Mouse (Mus musculus) adrenal gland, postnatal 14 days (tissue): ENCODE results near the gene Bach2. TPM values are rescaled to one million over a fixed set of nuclear protein-coding genes. Genes with fewer than 3 reads are reported as not detected.

ENCODE experiments used
- DNase-seq: peaks from one replicate; pipeline ENCODE4 v3.0.0; 2021; ENCODE audit warnings: mixed read lengths
- total RNA-seq: library from RNA; stranded (reverse); gene quantifications from 2 replicates; pipeline ENCODE4 v1.2.3, GENCODE M21; 2021

Bach2 gene
- total RNA-seq, 1 experiment from 2014 or later: 7.3 TPM

DNA sequence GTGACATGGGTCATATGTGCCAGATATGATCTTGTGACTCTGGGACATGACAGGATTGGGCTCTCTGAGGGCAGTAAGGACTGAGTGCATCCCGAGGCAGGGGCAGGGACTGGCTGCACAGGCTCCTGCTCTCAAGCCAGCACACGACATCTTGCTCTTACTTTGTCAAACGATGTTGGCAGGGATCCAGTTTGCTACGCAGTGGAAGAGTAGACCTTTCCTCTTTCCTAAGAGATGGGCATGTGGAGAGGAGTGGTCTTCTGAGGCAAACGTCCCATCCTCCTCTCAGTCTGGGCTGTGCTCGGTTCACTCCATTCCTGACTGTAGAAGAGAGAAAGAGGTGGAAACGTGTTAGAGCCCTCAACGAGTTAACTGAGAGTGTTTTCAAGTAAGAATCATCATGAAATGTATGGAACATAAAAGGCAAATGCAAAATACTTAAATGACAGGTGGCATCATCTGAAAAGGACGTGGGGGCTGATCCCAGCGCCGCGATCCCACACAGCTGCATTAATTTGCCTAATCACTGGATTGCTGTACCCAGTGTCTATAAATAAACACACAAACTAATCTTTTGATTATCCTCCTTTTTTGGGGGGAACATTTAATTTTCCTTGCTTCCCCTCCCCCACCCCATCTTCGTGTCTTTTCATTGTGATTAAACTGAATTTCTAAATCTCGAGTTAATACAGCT, 150.7 kb downstream of the Bach2 start:
- DNase-seq: no peak

GRCm38 (mm10) chr4:32391260-32391659, 152.7 kb downstream of the Bach2 start:
- DNase-seq: peak; percentile 21

- no peak for DNase-seq
Observed at GRCm38 (mm10) chr4:32393226-32393625, 154.6 kb downstream of the Bach2 start.

DNA sequence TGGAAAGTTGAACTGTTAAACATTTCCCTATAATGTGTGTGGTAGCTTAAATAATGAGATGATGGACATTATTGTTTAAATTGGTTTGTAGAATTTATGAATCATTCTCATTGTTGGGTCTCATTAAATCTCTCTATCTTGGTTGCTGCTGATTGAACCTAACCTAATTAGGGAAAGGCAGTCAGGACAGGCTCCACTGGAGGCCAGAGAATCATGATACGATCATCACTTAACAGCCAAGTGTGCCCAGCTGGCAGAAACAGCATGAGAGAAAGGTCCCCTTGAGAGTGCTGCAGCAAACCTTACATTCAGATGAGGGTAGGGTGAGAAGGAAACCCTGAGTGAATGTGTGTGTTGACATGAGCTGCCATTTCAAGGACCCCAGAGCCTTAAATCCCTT, 155.3 kb downstream of the Bach2 start:
- no peak for DNase-seq

DNA sequence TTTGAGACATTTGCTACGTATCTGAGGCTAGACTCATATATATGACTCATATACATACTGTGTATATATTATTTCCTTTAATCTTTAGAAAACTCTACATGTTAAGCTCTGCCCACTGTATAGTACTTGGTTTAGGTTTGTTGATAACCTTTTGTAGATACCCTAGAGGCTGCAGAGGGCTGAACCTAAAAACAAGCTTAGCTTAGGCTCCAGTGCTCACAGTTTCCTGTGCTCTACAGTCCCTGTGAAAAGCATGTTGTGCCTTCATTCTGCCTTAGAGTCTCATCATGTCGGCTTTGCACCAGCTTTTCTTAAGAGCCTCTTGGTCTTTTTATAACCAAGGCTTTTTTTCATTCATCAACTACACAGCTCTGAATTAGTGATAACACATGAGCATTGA, 156.2 kb downstream of the Bach2 start:
- no peak for DNase-seq

DNA sequence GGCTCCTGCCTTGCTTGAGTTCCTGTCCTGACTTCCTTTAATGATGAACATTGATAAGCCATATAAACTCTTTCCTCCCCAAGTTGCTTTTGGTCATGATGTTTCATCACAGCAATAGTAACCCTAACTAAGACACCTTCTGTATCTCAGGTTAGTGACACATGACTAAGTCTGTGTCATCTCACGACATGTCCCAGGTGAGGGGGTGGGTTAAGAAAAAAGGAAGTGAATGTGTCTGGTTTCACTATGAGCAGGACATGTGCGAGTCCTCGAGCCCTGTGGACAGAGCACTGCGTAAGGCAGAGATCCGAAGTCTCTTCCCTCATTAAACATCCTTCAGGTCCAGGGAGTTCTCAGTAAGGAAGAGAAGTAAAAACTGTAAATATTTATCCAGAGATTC, 162.9 kb downstream of the Bach2 start:
- no peak for DNase-seq

DNA sequence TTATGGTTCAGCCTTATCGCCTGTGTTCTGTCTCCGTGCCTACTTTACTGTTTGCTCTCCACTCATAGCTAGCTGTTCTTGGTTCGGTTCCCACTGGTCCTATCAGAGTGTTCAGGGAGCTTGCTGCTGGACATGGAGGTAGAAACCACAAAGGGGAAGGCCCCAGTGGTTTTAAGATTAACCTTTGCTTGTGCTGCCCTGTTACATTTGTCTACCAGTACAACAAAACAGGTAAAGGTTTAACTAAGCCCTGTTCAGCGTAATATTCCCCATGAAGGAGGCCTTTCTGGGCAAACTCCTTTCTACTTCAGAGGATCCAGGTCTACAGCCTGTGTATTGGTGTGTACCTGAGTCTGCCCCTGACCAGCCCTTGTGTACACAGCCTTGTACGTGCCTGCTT, 164.9 kb downstream of the Bach2 start:
- no peak for DNase-seq

DNA sequence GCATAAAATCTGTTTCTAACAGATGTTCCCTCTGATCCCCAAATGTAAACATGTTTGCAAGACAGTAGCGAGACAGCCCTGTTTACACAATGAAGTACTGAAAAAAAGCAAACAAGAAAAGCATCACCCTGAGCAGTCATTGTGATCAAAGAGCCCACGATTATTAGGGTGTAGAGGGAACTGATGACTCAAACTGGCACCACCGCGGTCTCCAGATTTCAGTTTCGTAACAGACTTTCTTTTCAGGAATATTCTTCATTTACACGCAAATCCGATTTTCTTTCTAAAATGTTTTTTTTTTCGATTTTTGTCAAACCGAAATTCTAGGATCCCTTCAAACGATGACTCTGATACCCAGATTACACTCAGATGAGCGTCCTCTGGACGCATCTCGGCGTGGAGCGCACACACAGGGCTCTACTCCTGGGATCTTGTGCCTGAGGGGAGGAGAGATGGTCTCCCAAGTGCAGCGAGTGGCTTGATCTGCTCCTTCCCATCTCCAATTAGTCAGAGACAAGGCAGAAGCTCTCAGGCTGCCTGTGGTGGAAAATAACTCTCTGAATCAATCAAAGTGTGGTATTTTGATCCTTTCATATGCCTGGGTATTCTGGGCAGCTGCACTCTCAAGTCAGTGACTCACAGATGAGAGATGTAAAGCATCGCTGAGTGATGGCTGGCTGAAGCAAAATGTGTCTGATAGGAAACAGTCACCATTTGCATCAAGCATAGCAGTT, 166.7 kb downstream of the Bach2 start:
- DNase-seq: no peak

DNA sequence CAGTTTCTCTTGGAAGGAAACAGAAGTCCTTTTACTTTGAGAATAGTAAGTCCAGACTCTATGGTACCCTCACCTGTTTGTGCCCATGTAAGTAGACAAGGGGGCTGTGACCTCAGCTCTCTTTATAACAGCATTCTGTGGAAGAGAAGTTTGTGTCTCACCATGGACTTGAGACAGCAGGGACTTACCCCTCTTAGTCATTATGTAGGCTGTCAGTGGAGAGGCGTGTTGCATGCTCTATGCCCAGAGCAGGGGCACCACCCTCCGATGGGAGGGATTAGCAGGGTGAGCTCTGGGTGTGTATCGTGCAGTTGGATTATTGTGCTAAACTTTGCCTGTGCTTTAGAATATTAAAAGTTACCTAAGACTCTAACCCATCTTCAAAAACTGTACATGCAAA, 167.4 kb downstream of the Bach2 start:
- DNase-seq: no peak

- no peak for DNase-seq
Observed at GRCm38 (mm10) chr4:32408535-32408934, 169.9 kb downstream of the Bach2 start.

- no peak for DNase-seq
Observed at GRCm38 (mm10) chr4:32409116-32409880, 170.7 kb downstream of the Bach2 start.

- DNase-seq: no peak
Observed at GRCm38 (mm10) chr4:32413063-32413462, 174.5 kb downstream of the Bach2 start.

GRCm38 (mm10) chr4:32413505-32413904, 174.9 kb downstream of the Bach2 start:
- DNase-seq: no peak

- no peak for DNase-seq
Observed at GRCm38 (mm10) chr4:32414959-32415358, 176.4 kb downstream of the Bach2 start.

GRCm38 (mm10) chr4:32417939-32418338, 179.3 kb downstream of the Bach2 start:
- DNase-seq: no peak

DNA sequence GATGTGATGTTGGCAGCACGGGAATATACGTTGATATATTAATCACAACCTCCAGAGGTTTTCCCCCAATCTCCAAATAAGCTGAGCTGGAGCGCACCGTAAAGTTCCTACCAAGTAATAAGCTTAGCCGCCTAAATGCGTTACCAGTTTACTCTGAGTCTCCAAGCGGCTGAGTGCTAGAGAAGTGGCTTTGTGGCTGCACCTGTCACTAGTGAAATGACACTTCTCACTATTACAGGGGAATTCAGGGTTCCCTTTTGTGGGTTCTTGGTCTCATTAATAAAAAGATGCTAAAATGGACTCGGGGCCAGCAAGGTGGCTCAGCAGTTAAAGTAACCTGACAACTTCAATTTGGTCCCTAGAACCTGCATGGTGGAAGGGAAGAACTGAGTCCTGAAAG, 183.0 kb downstream of the Bach2 start:
- no peak for DNase-seq

DNA sequence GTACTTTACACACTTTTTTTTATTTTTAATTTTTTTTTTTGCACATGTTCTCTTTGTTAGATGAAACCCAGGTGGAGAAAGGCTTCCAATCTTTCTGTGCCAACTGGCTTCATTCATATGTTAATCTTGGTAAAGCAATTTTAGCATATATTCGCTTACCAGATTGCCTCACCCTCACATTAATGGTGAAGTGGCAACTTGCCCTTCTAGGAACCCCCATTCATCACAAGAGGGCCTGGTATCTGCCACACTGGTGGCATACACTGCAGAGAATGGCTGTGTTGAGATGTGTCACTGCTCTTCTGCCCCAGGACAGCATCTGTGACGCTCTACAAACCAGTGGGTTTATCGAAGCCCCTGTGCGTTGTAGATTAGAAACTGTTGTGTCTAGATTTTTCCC, 183.8 kb downstream of the Bach2 start:
- no peak for DNase-seq

- no peak for DNase-seq
Observed at GRCm38 (mm10) chr4:32423667-32424066, 185.1 kb downstream of the Bach2 start.

GRCm38 (mm10) chr4:32424434-32424833, 185.8 kb downstream of the Bach2 start:
- no peak for DNase-seq

- no peak for DNase-seq
Observed at GRCm38 (mm10) chr4:32425060-32425459, 186.5 kb downstream of the Bach2 start.

DNA sequence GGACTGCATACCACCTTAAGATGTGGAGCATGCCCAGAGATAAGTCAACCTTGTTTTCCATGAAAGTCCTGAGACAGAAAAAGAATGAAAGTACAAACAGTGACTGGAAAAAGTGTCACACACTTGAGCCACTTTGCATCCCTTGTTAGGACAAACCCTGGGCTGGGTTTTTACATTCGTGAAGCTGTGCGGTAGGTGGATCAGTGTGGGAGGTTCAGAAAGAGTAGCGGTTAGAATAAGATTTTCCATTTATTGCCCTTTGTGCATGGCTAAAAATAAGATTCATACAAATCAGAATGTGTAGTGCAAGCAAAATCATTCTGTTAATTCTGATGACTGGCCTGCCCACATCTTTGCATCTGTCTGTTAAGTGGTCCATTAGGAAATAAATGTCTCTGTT, 187.0 kb downstream of the Bach2 start:
- DNase-seq: no peak

- DNase-seq: no peak
Observed at GRCm38 (mm10) chr4:32426779-32427577, 188.4 kb downstream of the Bach2 start.
